Mouse (Mus musculus): ENCODE measurements at regions not wholly inside any gene's neighbourhood (a gene's known extent, or its start where the extent isn't known, plus 50 kb on each side); places are given as distances from the start of the nearest gene placed in this dataset.

GRCm38 (mm10) chr8:35877581-35877980 lies 112.0 kb downstream of the Gm19410 start:
- TF ChIP-seq EP300 (optimal IDR thresholded peaks at IDR 0.05) (no peak), CTCF (IDR thresholded peaks at IDR 0.05; ENCODE audit: low read depth) (no peak)

All from stomach, postnatal 0 days (tissue).